Mouse (Mus musculus) adipocyte (in vitro differentiated cells): Measurements from ENCODE around the gene Abhd8.

Experiments used
- DNase-seq: peaks from one replicate; pipeline ENCODE4 v3.0.0-alpha.2; 2016; ENCODE audit warnings: low spot score

Gene Abhd8

GRCm38 (mm10) chr8:71463188-71464033 lies at the start of gene Abhd8:
Gene Abhd8, minus strand, starts transcription at chr8:71463655.
- DNase-seq: peak; percentile 92

DNA sequence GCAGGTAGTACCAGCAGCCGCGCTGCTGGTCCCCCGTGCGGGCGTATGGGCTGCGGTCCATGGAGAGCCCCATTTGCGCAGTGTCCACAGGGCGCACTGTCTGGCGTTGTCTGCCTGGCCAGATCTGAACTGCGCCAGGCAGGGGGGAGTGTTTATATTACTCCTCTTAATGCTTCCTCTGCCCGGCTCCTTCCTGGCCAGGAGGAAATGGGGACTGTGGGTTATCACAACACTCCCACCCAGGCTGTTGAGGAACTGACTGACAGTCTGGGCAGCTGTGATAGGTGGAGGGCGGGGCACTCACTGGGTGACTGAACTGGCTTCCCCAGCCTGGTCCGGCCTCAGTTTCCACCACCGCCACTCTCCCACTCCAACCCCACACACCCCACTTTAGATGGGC lies 48.2 kb upstream of the Abhd8 start, which contains the start of gene Plvap:
Gene Plvap (minus strand): TSS at position 109 of the 400 bp plus-strand sequence.
- no peak for DNase-seq

DNA sequence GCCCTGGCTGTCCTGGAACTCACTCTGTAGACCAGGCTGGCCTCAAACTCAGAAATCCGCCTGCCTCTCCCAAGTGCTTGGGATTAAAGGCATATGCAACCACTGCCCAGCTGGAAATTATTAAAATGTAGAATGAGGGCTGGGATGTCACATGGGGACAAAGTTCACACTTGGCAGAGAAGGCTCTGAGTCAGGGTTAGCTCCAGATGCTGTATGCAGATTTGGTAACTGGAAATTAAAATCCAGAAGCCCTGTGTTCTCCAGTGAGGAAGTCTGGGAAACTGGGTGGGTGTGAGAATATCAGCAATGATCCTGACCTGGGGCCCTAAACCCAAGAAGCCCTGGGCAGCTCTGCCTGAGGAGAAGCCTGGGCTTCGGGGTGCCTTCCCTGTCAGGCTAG lies 45.9 kb upstream of the Abhd8 start:
- DNase-seq: peak; percentile 86

DNA sequence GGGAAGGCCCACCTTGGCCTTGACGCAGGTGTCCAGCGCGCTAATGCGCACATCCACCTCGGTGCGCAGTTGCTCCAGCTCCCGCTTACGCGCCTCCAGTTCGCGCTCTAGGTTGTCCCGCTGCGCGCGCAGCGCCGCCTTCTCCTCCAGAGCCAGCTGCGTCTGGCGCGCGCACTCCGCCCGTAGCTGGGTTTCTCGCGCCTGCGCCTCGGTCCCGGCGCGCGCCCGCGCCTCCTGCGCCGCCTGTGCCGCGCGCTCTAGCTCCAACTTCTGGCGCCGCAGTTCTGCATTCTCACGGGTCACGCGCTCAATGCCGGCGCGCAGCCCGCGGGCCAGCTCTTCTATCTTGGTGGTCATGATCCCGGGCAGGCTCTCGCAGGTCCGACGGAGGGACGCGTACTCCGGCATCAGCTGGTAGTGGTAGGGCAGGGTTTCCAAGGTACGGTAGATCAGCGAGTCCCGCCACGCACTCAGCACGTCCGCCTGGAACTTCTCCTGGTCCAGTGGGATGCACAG lies 44.2 kb upstream of the Abhd8 start:
- no peak for DNase-seq

GRCm38 (mm10) chr8:71505979-71506378 lies 42.5 kb upstream of the Abhd8 start:
- peak; percentile 69 for DNase-seq

DNA sequence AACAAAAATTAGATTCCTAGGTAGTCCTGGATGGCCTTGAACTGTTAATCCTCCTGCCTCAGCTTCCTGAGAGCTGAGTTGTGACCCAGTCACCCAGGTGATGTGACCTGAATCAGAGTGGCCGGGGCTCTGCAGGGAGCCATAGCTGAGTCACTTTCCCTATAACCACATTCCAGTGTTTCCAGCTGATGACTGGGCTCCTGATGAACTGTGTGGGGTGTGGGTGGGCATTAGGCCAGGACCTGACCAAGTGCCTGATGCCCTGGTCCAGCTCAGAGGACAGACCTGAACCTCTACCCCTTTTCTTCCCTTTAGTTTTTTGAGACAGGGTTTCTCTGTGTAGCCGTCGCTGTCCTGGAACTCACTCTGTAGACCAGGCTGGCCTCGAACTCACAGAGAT lies 41.9 kb upstream of the Abhd8 start:
- DNase-seq: no peak

GRCm38 (mm10) chr8:71504349-71504748 lies 40.9 kb upstream of the Abhd8 start:
- DNase-seq: no peak

GRCm38 (mm10) chr8:71498816-71499690 lies 35.6 kb upstream of the Abhd8 start:
- DNase-seq: no peak

DNA sequence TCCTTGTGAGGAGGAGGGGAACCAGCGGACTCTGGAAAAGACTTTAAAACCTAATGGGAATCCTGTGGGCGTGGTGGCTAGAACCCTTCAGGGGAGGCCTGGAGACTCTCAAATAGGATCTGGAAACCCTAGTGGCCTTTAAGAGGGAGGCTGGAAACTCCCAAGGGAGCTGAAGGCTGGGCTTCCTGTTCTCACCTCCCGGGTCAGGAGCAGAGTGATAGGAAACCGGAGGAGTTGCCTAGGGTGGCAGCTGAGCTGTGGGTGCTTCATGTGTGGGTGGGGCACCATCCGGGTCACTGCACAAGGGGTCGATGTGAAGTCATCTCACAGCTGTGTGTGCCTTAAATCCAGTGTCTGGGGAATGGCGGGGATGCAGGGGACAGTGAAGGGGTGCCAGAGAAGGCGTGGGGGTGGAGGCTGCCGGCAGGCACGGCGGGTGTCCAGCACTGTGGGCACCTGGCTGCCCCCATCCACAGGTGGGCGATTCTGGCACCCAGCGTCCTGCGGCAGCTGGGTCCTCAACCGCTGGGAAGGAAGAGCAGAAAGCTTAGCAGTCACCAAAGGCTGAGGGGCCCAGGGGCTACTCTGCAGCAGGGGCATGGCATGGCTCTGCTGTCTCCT lies 34.5 kb upstream of the Abhd8 start:
- DNase-seq: no peak

GRCm38 (mm10) chr8:71497077-71497645 lies 33.7 kb upstream of the Abhd8 start:
- no peak for DNase-seq

DNA sequence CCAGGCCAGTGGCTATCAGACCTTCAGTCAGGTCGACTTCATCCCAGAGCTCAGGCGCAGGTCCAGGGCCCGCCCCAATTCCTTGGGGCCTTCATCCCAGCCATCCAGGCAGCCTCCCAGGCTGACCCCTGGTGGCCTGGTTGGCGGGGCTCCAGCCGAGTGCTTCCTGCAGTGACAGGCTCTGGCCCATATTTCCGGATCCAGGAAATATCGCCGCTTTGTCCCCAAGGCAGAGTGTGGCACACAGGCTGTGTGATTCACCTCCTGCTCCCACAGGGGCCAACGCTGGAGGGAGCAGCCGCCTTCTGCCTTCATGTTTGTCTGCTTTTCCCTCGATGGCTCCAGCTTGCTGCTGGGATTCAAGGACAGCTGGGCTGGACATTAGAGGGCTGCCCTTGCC lies 33.0 kb upstream of the Abhd8 start:
- peak; percentile 97 for DNase-seq

DNA sequence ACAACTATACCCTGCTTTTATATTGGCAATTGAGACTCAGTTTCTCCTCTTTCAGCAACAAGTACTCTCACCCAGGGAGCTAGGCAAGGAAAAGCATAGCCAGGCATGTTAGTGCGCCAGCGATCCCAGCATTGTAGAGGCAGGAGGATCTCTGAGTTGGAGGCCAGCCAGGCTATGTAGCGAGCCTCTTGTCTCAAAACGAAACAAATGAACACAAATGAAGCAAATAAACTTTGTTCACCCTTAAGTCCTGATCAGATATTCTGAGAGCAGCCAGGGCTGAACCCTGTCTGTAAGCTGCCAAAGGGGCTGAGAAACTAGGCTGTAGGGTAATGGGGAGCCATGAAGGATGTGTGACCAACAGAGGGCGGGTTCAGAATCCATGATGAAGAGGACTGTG lies 32.4 kb upstream of the Abhd8 start:
- DNase-seq: peak; percentile 91

DNA sequence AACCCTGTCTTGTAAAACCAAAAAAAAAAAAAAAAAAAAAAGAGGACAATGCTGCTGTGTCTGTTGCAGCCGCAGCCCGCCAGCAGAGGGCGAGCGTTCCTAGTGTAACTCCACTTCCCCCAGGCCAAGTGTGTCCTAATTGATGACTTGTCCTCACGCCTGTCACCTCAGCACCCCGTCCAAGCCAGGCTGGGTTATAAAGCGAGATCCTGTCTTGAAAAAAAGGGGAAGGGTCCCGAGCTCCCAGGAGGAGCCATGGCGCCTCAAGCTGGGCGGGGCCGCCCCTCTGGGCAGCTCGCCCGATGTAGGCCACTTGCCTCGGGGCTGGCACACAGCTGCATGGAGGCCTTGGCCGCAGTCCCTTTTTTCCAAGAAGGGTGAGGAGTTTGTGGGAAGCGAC lies 31.6 kb upstream of the Abhd8 start:
- peak; percentile 98 for DNase-seq

GRCm38 (mm10) chr8:71488454-71488853 lies 25.0 kb upstream of the Abhd8 start:
- peak; percentile 96 for DNase-seq

- peak; percentile 90 for DNase-seq
Observed at GRCm38 (mm10) chr8:71487691-71488445, 24.4 kb upstream of the Abhd8 start, which contains the start of gene Gtpbp3. Gene Gtpbp3, plus strand, starts transcription at chr8:71488103.

GRCm38 (mm10) chr8:71486136-71486529 lies 22.7 kb upstream of the Abhd8 start:
- DNase-seq: no peak

- DNase-seq: peak; percentile 87
Observed at GRCm38 (mm10) chr8:71485142-71486135, 22.0 kb upstream of the Abhd8 start, which contains the start of gene Ano8. Gene Ano8, minus strand, starts transcription at chr8:71485963.

GRCm38 (mm10) chr8:71484736-71485135 lies 21.3 kb upstream of the Abhd8 start:
- no peak for DNase-seq

DNA sequence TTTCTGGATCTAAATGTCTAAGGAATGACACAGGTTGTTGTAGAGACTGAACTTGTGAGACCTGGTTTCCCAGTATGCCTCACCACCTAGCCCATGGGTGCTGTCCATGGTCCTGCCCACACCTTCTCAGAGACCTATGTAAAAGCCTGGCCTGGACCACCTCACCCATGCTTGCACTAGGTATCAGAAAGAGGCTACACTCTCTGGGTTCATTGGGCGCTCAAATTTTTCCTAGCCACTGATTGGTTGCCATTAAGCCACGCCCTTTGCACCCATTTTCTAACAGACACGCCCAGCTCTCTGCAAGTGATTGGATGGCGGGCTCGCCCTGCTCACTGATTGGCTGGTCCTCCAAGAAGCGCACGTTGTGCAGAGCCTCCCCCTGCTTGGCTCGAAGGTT lies 20.5 kb upstream of the Abhd8 start:
- DNase-seq: peak; percentile 62

DNA sequence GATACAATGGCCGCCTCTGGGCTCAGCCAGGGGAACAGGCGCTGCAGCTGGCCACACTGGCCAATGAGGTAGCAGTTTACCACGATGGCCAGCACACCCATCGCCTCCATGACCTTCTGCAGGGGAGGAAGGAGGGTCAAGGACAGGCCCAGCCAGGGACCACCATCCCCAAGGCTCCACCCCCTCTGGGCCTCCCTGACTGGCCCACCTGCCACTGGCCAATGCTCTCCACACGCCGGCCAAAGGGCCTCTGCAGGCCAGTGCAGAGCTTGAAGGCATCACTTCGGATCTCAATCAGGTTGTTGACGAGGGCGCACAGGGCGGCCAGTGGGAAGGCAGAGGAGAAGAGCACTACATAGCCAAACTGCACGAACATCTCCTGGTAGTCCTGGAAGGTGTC lies 15.5 kb upstream of the Abhd8 start:
- no peak for DNase-seq
